Mouse (Mus musculus) hindbrain, embryonic 15.5 days (tissue): ENCODE results near the gene Bcam. TPM values are rescaled to one million over a fixed set of nuclear protein-coding genes. Genes with fewer than 3 reads are reported as not detected.
A peak's percentile ranks its signal among the peaks of the same experiment; 100 is the strongest.

ENCODE experiments used
- ATAC-seq: fragments of 200-750 bp; cut with Nextera tagmentation; 2 replicates; pipeline ENCODE4 v1.8.0; 2017; ENCODE audit warnings: low read depth, moderate number of reproducible peaks, moderate TSS enrichment; ENCODE audit not compliant: low FRiP score
- H3K27ac ChIP-seq: fragments of 300-500 bp; sonication (generic); replicated peaks from 2 replicates; pipeline ENCODE4 v1.5.1; 2015; ENCODE audit warnings: mild to moderate bottlenecking, inconsistent platforms
- H3K27me3 ChIP-seq: fragments of 300-500 bp; sonication (generic); 2 replicates; pipeline ENCODE4 v1.6.1; 2015; ENCODE audit warnings: control low read depth, inconsistent platforms
- H3K36me3 ChIP-seq: fragments of 300-500 bp; sonication (generic); 2 replicates; pipeline ENCODE4 v1.6.1; 2015; ENCODE audit warnings: control low read depth, inconsistent platforms
- H3K4me1 ChIP-seq: fragments of 300-500 bp; sonication (generic); replicated peaks from 2 replicates; pipeline ENCODE4 v1.6.1; 2015; ENCODE audit warnings: control low read depth, inconsistent platforms
- H3K4me2 ChIP-seq: fragments of 300-500 bp; sonication (generic); 2 replicates; pipeline ENCODE4 v1.6.1; 2015; ENCODE audit warnings: moderate library complexity, mild to moderate bottlenecking, inconsistent platforms
- H3K4me3 ChIP-seq: fragments of 300-500 bp; sonication (generic); 2 replicates; pipeline ENCODE4 v1.5.1; 2015; ENCODE audit warnings: mild to moderate bottlenecking, inconsistent platforms
- H3K9ac ChIP-seq: fragments of 300-500 bp; sonication (generic); 2 replicates; pipeline ENCODE4 v1.6.1; 2015; ENCODE audit warnings: inconsistent platforms
- H3K9me3 ChIP-seq: fragments of 300-500 bp; sonication (generic); 2 replicates; pipeline ENCODE4 v1.6.1; 2016; ENCODE audit warnings: control low read depth, inconsistent platforms
- WGBS: fragments of 180-500 bp; shearing (Covaris S2); methylation state at CpG from one replicate; pipeline ENCODE4 v1.1.7; 2015; 5-methylcytosine and 5-hydroxymethylcytosine counted together
- polyA plus RNA-seq: library from polyadenylated mRNA; unstranded; fragments of >200 nt; fragmentation: Nextera tagmentation; extraction: Ambion mirVana; gene quantifications from 2 replicates; pipeline ENCODE4 v1.2.1, GENCODE M21; 2015

Bcam gene
- 20.0 and 20.7 TPM in 2 replicates for polyA plus RNA-seq

GRCm38 (mm10) chr7:19770984-19771391, at the start of gene Bcam:
TSS of gene Bcam (minus strand) at chr7:19771016.
- ATAC-seq, result peak; percentile 25; the same call in 1 of the 2 replicates
- Histone ChIP-seq H3K4me3 (peak within 1 kb of the TSS; percentile 41), H3K9me3 (no peaks in the 10 kb centered on the region), H3K4me2 (peak within 1 kb of the TSS; percentile 66), H3K27ac (no peak within 1 kb of the TSS), H3K36me3 (no peaks in the 10 kb centered on the region), H3K9ac (peak within 1 kb of the TSS; percentile 50), H3K4me1 (peaks cover 21% of the 10 kb centered on the region), H3K27me3 (peaks cover 29% of the 10 kb centered on the region)
- 2% methylated on average over 7 of the region's 9 CpGs for WGBS

GRCm38 (mm10) chr7:19818875-19819274, 48.1 kb upstream of the Bcam start:
- Histone ChIP-seq H3K4me2 (no peak overlapping the region), H3K9ac (no peak overlapping the region), H3K4me3 (no peak overlapping the region), H3K36me3 (no peaks in the 10 kb centered on the region), H3K27ac (no peak overlapping the region), H3K9me3 (no peaks in the 10 kb centered on the region), H3K4me1 (peaks cover 24% of the 10 kb centered on the region), H3K27me3 (peaks cover 43% of the 10 kb centered on the region)
- no peak for ATAC-seq
- WGBS, result 88% methylated on average over 7 of the region's 7 CpGs

- peaks cover 41% of the 10 kb centered on the region for H3K27me3 ChIP-seq
Observed at GRCm38 (mm10) chr7:19818440-19818839, 47.6 kb upstream of the Bcam start.

GRCm38 (mm10) chr7:19817382-19818105, 46.7 kb upstream of the Bcam start:
- no peaks in the 10 kb centered on the region for H3K36me3 ChIP-seq
- ATAC-seq, result 0 out of 2 replicates have a peak, but pooled peaks have one; percentile 23
- H3K27me3 ChIP-seq, result peaks cover 42% of the 10 kb centered on the region
- WGBS, result 7% methylated on average over 15 of the region's 15 CpGs
- H3K27ac ChIP-seq, result no peak overlapping the region
- H3K4me1 ChIP-seq, result peaks cover 22% of the 10 kb centered on the region
- no peaks in the 10 kb centered on the region for H3K9me3 ChIP-seq
- H3K4me3 ChIP-seq, result no peak overlapping the region
- H3K9ac ChIP-seq, result no peak overlapping the region
- H3K4me2 ChIP-seq, result peak overlapping the region; percentile 76

More at GRCm38 (mm10) chr7:19818440-19818839, 47.6 kb upstream of the Bcam start:
- no peaks in the 10 kb centered on the region for H3K36me3 ChIP-seq
- ATAC-seq, result no peak
- H3K27ac ChIP-seq, result no peak overlapping the region
- H3K4me3 ChIP-seq, result no peak overlapping the region
- no peak overlapping the region for H3K4me2 ChIP-seq
- no peak overlapping the region for H3K9ac ChIP-seq
- peaks cover 24% of the 10 kb centered on the region for H3K4me1 ChIP-seq
- H3K9me3 ChIP-seq, result no peaks in the 10 kb centered on the region
- WGBS, result 86% methylated on average over 5 of the region's 5 CpGs

- Histone ChIP-seq H3K4me2 (peak overlapping the region; percentile 76), H3K27me3 (peaks cover 45% of the 10 kb centered on the region), H3K36me3 (no peaks in the 10 kb centered on the region), H3K4me1 (peaks cover 21% of the 10 kb centered on the region), H3K27ac (no peak overlapping the region), H3K9me3 (no peaks in the 10 kb centered on the region), H3K9ac (peak overlapping the region; percentile 31), H3K4me3 (peak overlapping the region; percentile 40)
- WGBS, result under 1% methylated on average over 27 of the region's 28 CpGs
- ATAC-seq, result peak; percentile 31
Observed at GRCm38 (mm10) chr7:19816224-19816771, 45.5 kb upstream of the Bcam start.

- peak overlapping the region; percentile 31 for H3K9ac ChIP-seq
- ATAC-seq, result peak; percentile 46
- H3K27ac ChIP-seq, result no peak overlapping the region
- no peaks in the 10 kb centered on the region for H3K9me3 ChIP-seq
- WGBS, result 24% methylated on average over 17 of the region's 17 CpGs
- H3K4me2 ChIP-seq, result peak overlapping the region; percentile 76
- peaks cover 48% of the 10 kb centered on the region for H3K27me3 ChIP-seq
- peak overlapping the region; percentile 40 for H3K4me3 ChIP-seq
- peaks cover 26% of the 10 kb centered on the region for H3K4me1 ChIP-seq
- H3K36me3 ChIP-seq, result no peaks in the 10 kb centered on the region
Observed at GRCm38 (mm10) chr7:19815296-19816223, 44.7 kb upstream of the Bcam start.

- H3K27me3 ChIP-seq, result peaks cover 62% of the 10 kb centered on the region
- no peak overlapping the region for H3K27ac ChIP-seq
- no peak overlapping the region for H3K9ac ChIP-seq
- H3K4me1 ChIP-seq, result peaks cover 37% of the 10 kb centered on the region
- ATAC-seq, result no peak
- no peak overlapping the region for H3K4me2 ChIP-seq
- no peaks in the 10 kb centered on the region for H3K9me3 ChIP-seq
- no peaks in the 10 kb centered on the region for H3K36me3 ChIP-seq
- no peak overlapping the region for H3K4me3 ChIP-seq
- 85% methylated on average over 6 of the region's 6 CpGs for WGBS
Observed at GRCm38 (mm10) chr7:19813579-19814122, 42.8 kb upstream of the Bcam start.

- WGBS, result 88% methylated on average over 4 of the region's 4 CpGs
- H3K4me1 ChIP-seq, result peaks cover 37% of the 10 kb centered on the region
- no peak for ATAC-seq
- no peaks in the 10 kb centered on the region for H3K9me3 ChIP-seq
- no peak overlapping the region for H3K4me3 ChIP-seq
- no peak overlapping the region for H3K9ac ChIP-seq
- H3K27me3 ChIP-seq, result peaks cover 67% of the 10 kb centered on the region
- H3K27ac ChIP-seq, result no peak overlapping the region
- H3K36me3 ChIP-seq, result no peaks in the 10 kb centered on the region
- H3K4me2 ChIP-seq, result no peak overlapping the region
Observed at GRCm38 (mm10) chr7:19813161-19813560, 42.3 kb upstream of the Bcam start.

- peak overlapping the region; percentile 59 for H3K4me2 ChIP-seq
- H3K27ac ChIP-seq, result no peak overlapping the region
- peak overlapping the region; percentile 29 for H3K4me3 ChIP-seq
- no peaks in the 10 kb centered on the region for H3K36me3 ChIP-seq
- H3K27me3 ChIP-seq, result peaks cover 55% of the 10 kb centered on the region
- WGBS, result 3% methylated on average over 22 of the region's 22 CpGs
- no peaks in the 10 kb centered on the region for H3K9me3 ChIP-seq
- peak; percentile 49 for ATAC-seq
- H3K4me1 ChIP-seq, result peaks cover 23% of the 10 kb centered on the region
- H3K9ac ChIP-seq, result no peak overlapping the region
Observed at GRCm38 (mm10) chr7:19811114-19811513, 40.3 kb upstream of the Bcam start.

GRCm38 (mm10) chr7:19809369-19809768, 38.6 kb upstream of the Bcam start:
- Histone ChIP-seq H3K27ac (no peak overlapping the region), H3K9me3 (no peaks in the 10 kb centered on the region), H3K36me3 (no peaks in the 10 kb centered on the region), H3K4me1 (peaks cover 18% of the 10 kb centered on the region), H3K27me3 (peaks cover 55% of the 10 kb centered on the region), H3K4me2 (peak overlapping the region; percentile 52), H3K4me3 (peak overlapping the region; percentile 29), H3K9ac (peak overlapping the region; percentile 40)
- WGBS, result 4% methylated on average over 27 of the region's 27 CpGs
- ATAC-seq, result peak; percentile 77

- Histone ChIP-seq H3K9ac (no peak overlapping the region), H3K4me1 (peaks cover 17% of the 10 kb centered on the region), H3K27me3 (peaks cover 37% of the 10 kb centered on the region), H3K9me3 (no peaks in the 10 kb centered on the region), H3K27ac (no peak overlapping the region), H3K4me3 (no peak overlapping the region), H3K4me2 (no peak overlapping the region), H3K36me3 (no peaks in the 10 kb centered on the region)
- WGBS, result 84% methylated on average over 8 of the region's 8 CpGs
- no peak for ATAC-seq
Observed at GRCm38 (mm10) chr7:19806356-19806969, 35.6 kb upstream of the Bcam start.
